In genomic region chr3:138859666-138860065, GRCm38 (mm10) we compare ENCODE assay signal across 9 mouse cellular contexts.
DNase-seq lines count a peak whose midpoint lies in the region; ATAC-seq lines count a peak whose summit lies in the region.
"Had no signal": no experiment of that assay in that cellular context is flagged by ENCODE, and none has a peak within 500 bp of the region (broad histone marks: within the 10 kb centered on the region; RNA-seq: fewer than 3 reads in every experiment).

No protein-coding gene starts in this region.

- ATAC-seq in inflammation-experienced regulatory T-cells, adult 6 months = no peak

- H3K9me3 ChIP-seq in embryonic facial prominence, embryonic 10.5 days = no peaks in the 10 kb centered on the region

- no peaks in the 10 kb centered on the region for H3K36me3 ChIP-seq in embryonic facial prominence, embryonic 10.5 days (replicated peaks)

- H3K27ac ChIP-seq in embryonic facial prominence, embryonic 10.5 days (replicated peaks) = peak overlapping the region; percentile 67

- H3K4me1 ChIP-seq in embryonic facial prominence, embryonic 10.5 days = peaks cover 70% of the 10 kb centered on the region

- 50% methylated on average over 8 of the region's 8 CpGs for WGBS in embryonic facial prominence, embryonic 10.5 days

- no peaks in the 10 kb centered on the region for H3K27me3 ChIP-seq in embryonic facial prominence, embryonic 10.5 days (replicated peaks; ENCODE audit: low read depth, poor library complexity, severe bottlenecking)

- peak; percentile 11 for DNase-seq in kidney, adult 18-20 months
- DNase-seq in kidney, adult 11 months = no peak
- peak; percentile 50 for DNase-seq in adrenal gland, postnatal 10 days
- no peak for DNase-seq in embryonic facial prominence, embryonic 10.5 days (ENCODE audit: low spot score)
- peak; percentile 36 for DNase-seq in kidney, postnatal 14 days
- no peak for DNase-seq in MN1 (ENCODE audit: low spot score)
- no peak for DNase-seq in yolk sac, embryonic 10.5 days (ENCODE audit: low spot score)
- DNase-seq: lung, adult 18-20 months had no signal

- H3K4me3 ChIP-seq in embryonic facial prominence, embryonic 10.5 days = no peak overlapping the region

Comparison
In these comparisons a context has a peak if more than half of its experiments do, and no peak if none do; other contexts are left out.
1. DNase-seq: peak in kidney, adult 18-20 months (single experiment), adrenal gland, postnatal 10 days (single experiment) and kidney, postnatal 14 days (single experiment); none in kidney, adult 11 months (single experiment), embryonic facial prominence, embryonic 10.5 days (single experiment), MN1 (single experiment) and yolk sac, embryonic 10.5 days (single experiment).